Mouse (Mus musculus): ENCODE data around the gene Prdm16.

- no peak for TF ChIP-seq CTCF (conservative IDR thresholded peaks at IDR 0.05 in 1 of 2, IDR thresholded peaks at IDR 0.05 in 1 of 2; ENCODE audit: low read depth in 2 of 2, low read length in 2 of 2)
- TF ChIP-seq POLR2A (IDR thresholded peaks at IDR 0.05; ENCODE audit: low read depth, low read length): no peak
- TF ChIP-seq MEF2A (IDR thresholded peaks at IDR 0.05; ENCODE audit: borderline replicate concordance, low read depth, low read length): no peak
- no peak for TF ChIP-seq HCFC1 (IDR thresholded peaks at IDR 0.05; ENCODE audit: low read depth, low read length)
- no peak for TF ChIP-seq MXI1 (IDR thresholded peaks at IDR 0.05; ENCODE audit: low read depth, low read length)
Measured at GRCm38 (mm10) chr4:154592562-154592961, 44.1 kb downstream of the Prdm16 start.
